Mouse (Mus musculus) heart, embryonic 14.5 days (tissue): ENCODE data around the gene Smoc1. TPM values are rescaled to one million over a fixed set of nuclear protein-coding genes. Genes with fewer than 3 reads are reported as not detected.

Source experiments
- ATAC-seq: fragments of 200-750 bp; cut with Nextera tagmentation; 2 replicates; pipeline ENCODE4 v1.8.0; 2017; ENCODE audit warnings: low read depth, moderate TSS enrichment; ENCODE audit not compliant: insufficient number of reproducible peaks, insufficient read depth, low FRiP score
- H3K27ac ChIP-seq, 2 experiments: fragments of 200-500 bp in 1 of 2; fragments of 300-500 bp in 1 of 2; sonication (generic) in 1 of 2; replicated peaks in 1 of 2; 2 replicates each; pipeline ENCODE4 v1.5.1; 2012 to 2014; ENCODE audit warnings: low read depth in 2 of 2, low read length in 2 of 2, control low read depth in 1 of 2, mild to moderate bottlenecking in 1 of 2, mixed read lengths in 1 of 2; ENCODE audit not compliant: control insufficient read depth in 1 of 2, insufficient read depth in 1 of 2
- H3K27me3 ChIP-seq: fragments of 300-500 bp; sonication (generic); 2 replicates; pipeline ENCODE4 v1.6.1; 2014; ENCODE audit warnings: mild to moderate bottlenecking, low read length, control low read depth; ENCODE audit not compliant: control insufficient read depth, insufficient read depth
- H3K36me3 ChIP-seq: fragments of 300-500 bp; sonication (generic); 2 replicates; pipeline ENCODE4 v1.6.1; 2014; ENCODE audit warnings: mild to moderate bottlenecking, control low read depth, low read length, mixed read lengths; ENCODE audit not compliant: control insufficient read depth, insufficient read depth
- H3K4me1 ChIP-seq, 2 experiments: fragments of 200-500 bp in 1 of 2; fragments of 300-500 bp in 1 of 2; sonication (generic) in 1 of 2; 2 replicates each; pipeline ENCODE4 v1.6.1; 2012 to 2014; ENCODE audit warnings: low read length in 2 of 2, control low read depth in 1 of 2, mixed read lengths in 1 of 2; ENCODE audit not compliant: control insufficient read depth in 2 of 2, insufficient read depth in 2 of 2
- H3K4me2 ChIP-seq: fragments of 300-500 bp; sonication (generic); 2 replicates; pipeline ENCODE4 v1.6.1; 2014; ENCODE audit warnings: mild to moderate bottlenecking, low read length
- H3K4me3 ChIP-seq, 2 experiments: fragments of 200-500 bp in 1 of 2; fragments of 300-500 bp in 1 of 2; sonication (generic) in 1 of 2; 2 replicates each; pipeline ENCODE4 v1.5.1; 2012 to 2014; ENCODE audit warnings: low read length in 2 of 2, mild to moderate bottlenecking in 2 of 2, control low read depth in 1 of 2, low read depth in 1 of 2, moderate library complexity in 1 of 2; ENCODE audit not compliant: control insufficient read depth in 1 of 2, insufficient read depth in 1 of 2
- H3K9ac ChIP-seq: fragments of 300-500 bp; sonication (generic); 2 replicates; pipeline ENCODE4 v1.6.1; 2014; ENCODE audit warnings: mild to moderate bottlenecking, low read length
- H3K9me3 ChIP-seq: fragments of 300-500 bp; sonication (generic); 2 replicates; pipeline ENCODE4 v1.6.1; 2016; ENCODE audit warnings: low read length, control low read depth; ENCODE audit not compliant: control insufficient read depth
- WGBS: fragments of 180-500 bp; shearing (Covaris S2); extraction: QIAGEN DNeasy Blood & Tissue Kit; methylation state at CpG from one replicate; pipeline ENCODE4 v1.1.7; 2014; 5-methylcytosine and 5-hydroxymethylcytosine counted together
- polyA plus RNA-seq: library from polyadenylated mRNA; unstranded; fragments of >200 nt; fragmentation: Nextera tagmentation; extraction: Ambion mirVana; gene quantifications from 2 replicates; pipeline ENCODE4 v1.2.1, GENCODE M21; 2014

Smoc1 gene
- polyA plus RNA-seq, 1 experiment from 2014 or later = 8.1 TPM

- Histone ChIP-seq H3K9me3 (no peaks in the 10 kb centered on the region), H3K27ac (no peak overlapping the region), H3K36me3 (no peaks in the 10 kb centered on the region), H3K9ac (no peak overlapping the region), H3K4me1 (peaks cover 5 to 7% of the 10 kb centered on the region in 2 experiments; a peak in 3 of 4 replicates), H3K4me2 (peak overlapping the region; percentile 11), H3K4me3 (no peak overlapping the region), H3K27me3 (no peaks in the 10 kb centered on the region)
- WGBS = 17% methylated on average over 10 of the region's 10 CpGs
- no peak for ATAC-seq
Observed at GRCm38 (mm10) chr12:81144201-81144600, 117.6 kb downstream of the Smoc1 start.

- H3K9me3 ChIP-seq = no peaks in the 10 kb centered on the region
- no peak overlapping the region for H3K27ac ChIP-seq
- H3K4me1 ChIP-seq = peaks cover 5 to 6% of the 10 kb centered on the region in 2 experiments; a peak in 3 of 4 replicates
- 54% methylated on average over 10 of the region's 10 CpGs for WGBS
- no peak overlapping the region for H3K9ac ChIP-seq
- no peaks in the 10 kb centered on the region for H3K36me3 ChIP-seq
- no peak overlapping the region for H3K4me2 ChIP-seq
- no peak for ATAC-seq
- H3K27me3 ChIP-seq = no peaks in the 10 kb centered on the region
- no peak overlapping the region for H3K4me3 ChIP-seq
Observed at GRCm38 (mm10) chr12:81146417-81147180, 120.0 kb downstream of the Smoc1 start.

- Histone ChIP-seq H3K9ac (no peak overlapping the region), H3K9me3 (no peaks in the 10 kb centered on the region), H3K27me3 (no peaks in the 10 kb centered on the region), H3K4me1 (peaks cover 5 to 6% of the 10 kb centered on the region in 2 experiments; a peak in 3 of 4 replicates), H3K36me3 (no peaks in the 10 kb centered on the region), H3K4me3 (no peak overlapping the region), H3K27ac (no peak overlapping the region), H3K4me2 (no peak overlapping the region)
- 85% methylated on average over 6 of the region's 6 CpGs for WGBS
- ATAC-seq = no peak
Observed at GRCm38 (mm10) chr12:81147956-81148355, 121.3 kb downstream of the Smoc1 start.

GRCm38 (mm10) chr12:81150917-81151316, 124.3 kb downstream of the Smoc1 start:
- no peak overlapping the region for H3K4me3 ChIP-seq
- H3K4me1 ChIP-seq = peaks cover 0 to 4% of the 10 kb centered on the region in 2 experiments; a peak in 1 of 4 replicates
- H3K36me3 ChIP-seq = no peaks in the 10 kb centered on the region
- no peak overlapping the region for H3K9ac ChIP-seq
- no peak overlapping the region for H3K4me2 ChIP-seq
- no peaks in the 10 kb centered on the region for H3K9me3 ChIP-seq
- peak; percentile 55 for ATAC-seq
- 0 out of 4 replicates have a peak overlapping the region, but pooled peaks of 1 of the 2 experiments have one; percentile 0 for H3K27ac ChIP-seq
- no peaks in the 10 kb centered on the region for H3K27me3 ChIP-seq
- 69% methylated on average over 5 of the region's 5 CpGs for WGBS

GRCm38 (mm10) chr12:81152082-81152481, 125.5 kb downstream of the Smoc1 start:
- 54% methylated on average over 2 of the region's 2 CpGs for WGBS
- no peak overlapping the region for H3K9ac ChIP-seq
- peak; percentile 60 for ATAC-seq

GRCm38 (mm10) chr12:81155675-81156074, 129.1 kb downstream of the Smoc1 start:
- Histone ChIP-seq H3K27ac (no peak overlapping the region; a peak in 2 of 4 replicates), H3K9me3 (no peaks in the 10 kb centered on the region), H3K4me1 (no peaks in the 10 kb centered on the region), H3K4me2 (no peak overlapping the region), H3K27me3 (no peaks in the 10 kb centered on the region), H3K36me3 (no peaks in the 10 kb centered on the region), H3K4me3 (no peak overlapping the region), H3K9ac (no peak overlapping the region)
- no peak for ATAC-seq
- WGBS = 57% methylated on average over 6 of the region's 6 CpGs

More at GRCm38 (mm10) chr12:81152082-81152481, 125.5 kb downstream of the Smoc1 start:
- Histone ChIP-seq H3K9me3 (no peaks in the 10 kb centered on the region), H3K27ac (no peak overlapping the region; a peak in 1 of 4 replicates), H3K4me2 (no peak overlapping the region), H3K36me3 (no peaks in the 10 kb centered on the region), H3K4me1 (peaks cover 0 to 4% of the 10 kb centered on the region in 2 experiments; a peak in 1 of 4 replicates), H3K27me3 (no peaks in the 10 kb centered on the region), H3K4me3 (no peak overlapping the region)

- ATAC-seq = no peak
- 66% methylated on average over 8 of the region's 8 CpGs for WGBS
- Histone ChIP-seq H3K4me3 (no peak overlapping the region), H3K27ac (no peak overlapping the region), H3K4me2 (no peak overlapping the region), H3K9ac (no peak overlapping the region), H3K9me3 (no peaks in the 10 kb centered on the region), H3K4me1 (no peaks in the 10 kb centered on the region), H3K27me3 (no peaks in the 10 kb centered on the region), H3K36me3 (no peaks in the 10 kb centered on the region)
Observed at GRCm38 (mm10) chr12:81156841-81157240, 130.2 kb downstream of the Smoc1 start.
